Mouse (Mus musculus) cerebellum, adult 2 months (tissue): ENCODE measurements around the gene Rundc3b. TPM values are rescaled to one million over a fixed set of nuclear protein-coding genes. Genes with fewer than 3 reads are reported as not detected.

ENCODE experiments used
- DNase-seq, 2 experiments: peaks; one replicate each; pipeline ENCODE4 v3.0.0; 2021
- H3K27ac ChIP-seq: fragments of 200-500 bp; 2 replicates; pipeline ENCODE4 v1.5.1; 2012; ENCODE audit warnings: low read length, control low read depth, inconsistent platforms; ENCODE audit not compliant: insufficient read depth
- H3K27me3 ChIP-seq: fragments of 200-500 bp; 2 replicates; pipeline ENCODE4 v1.6.1; 2012; ENCODE audit warnings: inconsistent platforms, mild to moderate bottlenecking, low read length, moderate library complexity; ENCODE audit not compliant: control insufficient read depth, insufficient read depth
- H3K4me1 ChIP-seq: fragments of 200-500 bp; 2 replicates; pipeline ENCODE4 v1.6.1; 2011; ENCODE audit warnings: low read length; ENCODE audit not compliant: control insufficient read depth, insufficient read depth
- H3K4me3 ChIP-seq: fragments of 200-500 bp; replicated peaks from 2 replicates; pipeline ENCODE3; 2011; ENCODE audit warnings: mild to moderate bottlenecking, low read depth, low read length, control low read depth; ENCODE audit not compliant: insufficient read depth
- CTCF ChIP-seq: fragments of 200-500 bp; IDR thresholded peaks from 2 replicates; pipeline ENCODE4 v1.5.1; 2011; ENCODE audit warnings: low read depth, mild to moderate bottlenecking, control low read depth, low read length, moderate library complexity, borderline replicate concordance; ENCODE audit not compliant: insufficient read depth
- POLR2A ChIP-seq: fragments of 200-500 bp; IDR thresholded peaks from 2 replicates; pipeline ENCODE4 v1.6.1; 2011; ENCODE audit warnings: low read length, control low read depth, borderline replicate concordance; ENCODE audit not compliant: insufficient read depth
- WGBS: fragments of 180-500 bp; shearing (Covaris S2); methylation state at CpG from one replicate; pipeline ENCODE4 v1.1.7; 2018; 5-methylcytosine and 5-hydroxymethylcytosine counted together
- polyA plus RNA-seq: library from polyadenylated mRNA; depleted of rRNA; stranded (reverse); fragments of >200 nt; gene quantifications from 2 replicates; pipeline ENCODE4 v1.2.3, GENCODE M21; 2012; rRNA removed

Rundc3b gene
- polyA plus RNA-seq, result 15.5 and 15.6 TPM in 2 replicates

- DNase-seq, result peak; percentile 95 to 96
- WGBS, result under 1% methylated on average over 47 of the region's 74 CpGs
- no peaks in the 10 kb centered on the region for H3K4me1 ChIP-seq
- TF ChIP-seq POLR2A (peak; percentile 55), CTCF (no peak)
- peak within 1 kb of the TSS; percentile 66 for H3K27ac ChIP-seq
- peak within 1 kb of the TSS; percentile 78 for H3K4me3 ChIP-seq
- H3K27me3 ChIP-seq, result no peaks in the 10 kb centered on the region
Observed at GRCm38 (mm10) chr5:8622596-8623231, at the start of gene Rundc3b. TSS of gene Rundc3b (minus strand) at chr5:8622952.

GRCm38 (mm10) chr5:8669606-8670005 is 46.9 kb upstream of the Rundc3b start:
- no peak for TF ChIP-seq POLR2A
- TF ChIP-seq CTCF, result no peak
- Histone ChIP-seq H3K4me1 (no peaks in the 10 kb centered on the region), H3K27ac (no peak overlapping the region), H3K4me3 (no peak overlapping the region), H3K27me3 (no peaks in the 10 kb centered on the region)
- no peak for DNase-seq
- WGBS, result 100% methylated on average over 1 of the region's 1 CpGs

DNA sequence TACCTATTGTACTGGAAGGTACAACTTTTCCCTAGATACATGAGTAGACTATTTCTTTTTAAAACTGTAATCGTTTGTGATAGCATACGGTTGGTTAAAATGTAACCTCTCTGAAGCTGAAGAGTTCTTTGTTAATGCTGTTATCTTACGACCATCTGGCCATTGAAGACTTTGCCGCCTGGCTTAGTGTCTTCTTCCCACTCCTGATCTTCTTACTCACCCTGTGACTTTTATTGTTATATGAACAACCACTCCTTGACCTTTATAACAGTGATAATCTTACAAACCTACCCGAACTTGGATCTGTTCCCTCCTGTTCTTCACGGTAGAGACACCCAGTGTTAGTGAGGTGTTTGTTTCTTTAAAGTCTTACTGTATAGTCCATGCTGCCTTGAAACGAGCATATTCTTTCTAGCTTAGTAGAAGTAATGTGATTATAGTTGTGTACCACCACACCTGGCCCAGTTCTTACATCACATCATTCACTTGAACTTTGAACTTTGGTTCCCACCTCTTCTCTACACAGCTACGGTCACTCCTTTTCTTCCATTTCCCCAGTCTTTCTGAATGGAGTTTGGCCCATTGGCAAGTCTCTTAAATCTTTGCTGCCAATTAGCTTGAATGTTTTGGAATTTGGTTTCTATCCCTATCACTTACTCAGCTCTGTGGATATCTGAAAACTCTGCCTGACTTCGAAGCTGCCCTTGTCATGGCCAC is 45.2 kb upstream of the Rundc3b start:
- Histone ChIP-seq H3K4me1 (no peaks in the 10 kb centered on the region), H3K4me3 (no peak overlapping the region), H3K27me3 (no peaks in the 10 kb centered on the region), H3K27ac (no peak overlapping the region)
- TF ChIP-seq CTCF (no peak), POLR2A (no peak)
- DNase-seq, result no peak
- WGBS, result 84% methylated on average over 9 of the region's 9 CpGs

GRCm38 (mm10) chr5:8664678-8665077 is 41.9 kb upstream of the Rundc3b start:
- no peak for DNase-seq
- H3K27ac ChIP-seq, result no peak overlapping the region
- H3K4me1 ChIP-seq, result no peaks in the 10 kb centered on the region
- TF ChIP-seq CTCF (no peak), POLR2A (no peak)
- no peaks in the 10 kb centered on the region for H3K27me3 ChIP-seq
- no peak overlapping the region for H3K4me3 ChIP-seq
- 81% methylated on average over 3 of the region's 3 CpGs for WGBS

GRCm38 (mm10) chr5:8660738-8661151 is 38.0 kb upstream of the Rundc3b start:
- H3K4me3 ChIP-seq, result no peak overlapping the region
- H3K27me3 ChIP-seq, result no peaks in the 10 kb centered on the region
- DNase-seq, result no peak
- H3K27ac ChIP-seq, result no peak overlapping the region
- no peaks in the 10 kb centered on the region for H3K4me1 ChIP-seq
- WGBS, result 81% methylated on average over 10 of the region's 10 CpGs
- no peak for TF ChIP-seq CTCF
- TF ChIP-seq POLR2A, result no peak

DNA sequence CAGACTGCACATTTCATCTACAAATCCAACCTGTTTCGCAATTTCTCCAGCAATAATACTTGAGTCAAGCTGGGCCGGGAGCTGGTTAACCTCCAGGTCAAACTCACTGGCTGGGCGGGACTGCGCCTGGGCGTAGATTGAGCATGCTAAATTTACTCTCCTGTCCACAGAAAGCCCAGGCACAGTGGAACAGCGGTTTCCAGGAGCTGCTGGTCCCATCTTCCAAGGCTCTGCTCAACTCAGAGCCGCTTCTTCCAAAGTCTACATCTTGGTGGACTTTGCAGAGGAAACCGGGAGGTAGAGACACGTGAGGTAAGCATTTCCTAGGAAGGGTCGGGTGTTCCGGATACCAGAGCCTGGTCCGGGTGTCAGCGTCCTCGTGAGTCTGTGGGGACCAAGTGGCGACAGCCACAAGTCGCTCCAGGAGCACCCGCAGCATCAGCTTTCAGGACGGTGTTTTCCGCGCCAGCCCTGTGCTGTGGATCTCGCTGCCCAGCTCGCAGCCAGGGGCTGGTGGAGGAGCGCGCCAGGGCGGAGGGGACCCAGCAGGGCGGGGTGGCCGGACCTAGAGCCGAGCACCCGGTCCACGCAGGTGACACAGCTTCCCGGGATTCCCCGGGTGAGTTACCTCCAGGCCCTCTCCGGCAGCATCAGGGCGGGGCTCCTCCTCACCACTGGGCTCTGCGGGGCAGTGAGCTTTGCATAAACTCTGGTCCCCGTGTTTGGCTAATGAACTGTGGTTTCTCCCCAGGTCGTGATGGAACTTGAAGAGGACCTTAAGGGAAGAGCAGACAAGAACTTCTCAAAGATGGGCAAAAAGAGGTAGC is 37.4 kb upstream of the Rundc3b start, which contains the start of gene Abcb1a:
Abcb1a (plus strand) TSS at position 167 of the 827 bp plus-strand sequence.
- DNase-seq, result peak; percentile 6 to 22
- no peak for TF ChIP-seq CTCF
- no peak for TF ChIP-seq POLR2A
- Histone ChIP-seq H3K4me1 (no peaks in the 10 kb centered on the region), H3K27ac (no peak within 1 kb of the TSS), H3K4me3 (no peak within 1 kb of the TSS), H3K27me3 (no peaks in the 10 kb centered on the region)
- WGBS, result 13% methylated on average over 37 of the region's 37 CpGs

DNA sequence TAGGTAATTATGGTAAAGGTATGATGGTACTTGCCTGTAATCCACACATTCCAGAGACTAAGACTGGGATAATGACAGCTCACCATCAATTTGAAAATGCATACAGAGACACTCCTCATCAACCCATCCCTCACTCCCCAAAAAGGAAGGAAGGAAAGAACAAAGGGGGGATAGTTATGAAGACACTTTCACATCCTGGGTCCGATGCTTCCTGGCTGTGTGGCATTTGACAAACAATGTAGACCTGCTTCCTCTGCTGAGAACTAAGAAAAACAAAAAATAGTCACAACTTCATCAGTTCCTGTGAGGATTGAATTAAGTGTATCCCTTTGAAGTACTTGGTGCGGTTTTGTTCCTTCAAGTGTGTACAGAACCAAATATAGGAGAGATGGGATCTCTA is 29.3 kb upstream of the Rundc3b start:
- no peak for DNase-seq
- no peaks in the 10 kb centered on the region for H3K27me3 ChIP-seq
- TF ChIP-seq CTCF (no peak), POLR2A (no peak)
- no peak overlapping the region for H3K4me3 ChIP-seq
- 88% methylated on average over 2 of the region's 2 CpGs for WGBS
- no peaks in the 10 kb centered on the region for H3K4me1 ChIP-seq
- H3K27ac ChIP-seq, result no peak overlapping the region

DNA sequence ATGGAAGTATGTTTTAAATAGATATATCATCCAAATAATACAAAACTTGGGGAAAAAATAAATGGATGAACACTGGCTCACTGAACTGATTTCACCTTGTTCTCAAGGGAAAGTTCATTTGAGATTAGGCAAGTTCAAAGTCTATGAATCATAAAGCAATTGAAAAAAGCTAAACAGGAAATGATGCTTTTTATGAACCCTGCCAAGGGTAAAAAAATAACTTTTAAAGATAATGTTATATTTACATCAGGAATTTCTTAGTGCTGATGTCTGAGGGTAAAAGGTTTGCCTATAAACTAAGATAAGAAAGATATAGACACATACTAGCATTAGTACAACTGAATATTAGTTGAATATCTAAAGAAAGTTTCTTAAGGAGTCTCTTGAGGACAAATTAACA is 26.0 kb upstream of the Rundc3b start:
- TF ChIP-seq POLR2A, result no peak
- TF ChIP-seq CTCF, result no peak
- Histone ChIP-seq H3K4me3 (no peak overlapping the region), H3K27ac (no peak overlapping the region), H3K27me3 (no peaks in the 10 kb centered on the region), H3K4me1 (no peaks in the 10 kb centered on the region)
- no peak for DNase-seq
